Mouse (Mus musculus) urinary bladder, postnatal 10 days (tissue): ENCODE results near the gene Socs7.
"Not testable (repeated sequence)": the region's sequence is repeated elsewhere in the genome, so short reads cannot be mapped to it uniquely, and the experiment has no call there.

Experiments
- DNase-seq: peaks from one replicate; pipeline ENCODE4 v3.0.0; 2022; ENCODE audit warnings: low spot score

Socs7 gene

GRCm38 (mm10) chr11:97343619-97344018, 18.7 kb upstream of the Socs7 start:
- DNase-seq, result no peak

DNA sequence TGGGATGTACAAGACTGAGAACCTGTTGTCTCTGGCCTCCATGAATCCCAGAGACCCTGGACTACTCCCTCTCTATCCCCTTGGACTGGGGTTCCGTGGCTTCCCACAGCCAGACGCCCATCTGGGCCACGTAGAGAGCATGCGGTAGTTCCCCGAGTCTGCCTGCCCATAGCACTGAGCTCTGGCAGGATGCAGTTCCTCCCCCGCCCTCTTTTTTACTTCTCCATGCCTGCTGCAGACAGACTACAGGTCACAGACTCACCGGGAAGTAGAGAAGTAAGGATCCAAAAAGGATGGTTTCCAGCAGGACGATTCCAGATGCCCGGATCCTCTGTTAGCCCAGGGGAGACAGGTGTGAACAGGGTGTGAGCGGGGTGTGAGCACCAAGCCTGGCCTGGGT, 16.9 kb upstream of the Socs7 start:
- DNase-seq, result no peak

DNA sequence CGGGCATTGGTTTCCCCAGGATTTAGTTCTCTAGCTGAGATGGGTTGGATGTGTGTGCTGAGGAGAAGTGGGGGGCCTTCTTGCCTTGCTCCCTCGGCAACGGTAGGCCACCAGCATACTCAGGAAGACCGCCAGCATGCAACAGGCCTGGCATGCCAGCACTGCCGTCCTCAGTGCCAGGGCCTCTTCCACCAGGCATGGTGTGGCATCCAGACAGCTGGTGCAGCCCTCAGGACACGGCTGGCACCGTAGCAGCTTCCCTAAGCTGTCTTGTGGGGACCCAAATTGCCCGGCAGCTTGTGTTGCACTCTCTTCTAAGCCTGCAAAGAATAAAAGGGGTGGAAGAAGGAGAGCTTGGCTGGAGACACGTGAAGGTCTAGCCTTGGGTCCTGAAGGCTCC, 16.0 kb upstream of the Socs7 start:
- DNase-seq, result no peak

GRCm38 (mm10) chr11:97347291-97347690, 15.1 kb upstream of the Socs7 start:
- DNase-seq, result no peak

DNA sequence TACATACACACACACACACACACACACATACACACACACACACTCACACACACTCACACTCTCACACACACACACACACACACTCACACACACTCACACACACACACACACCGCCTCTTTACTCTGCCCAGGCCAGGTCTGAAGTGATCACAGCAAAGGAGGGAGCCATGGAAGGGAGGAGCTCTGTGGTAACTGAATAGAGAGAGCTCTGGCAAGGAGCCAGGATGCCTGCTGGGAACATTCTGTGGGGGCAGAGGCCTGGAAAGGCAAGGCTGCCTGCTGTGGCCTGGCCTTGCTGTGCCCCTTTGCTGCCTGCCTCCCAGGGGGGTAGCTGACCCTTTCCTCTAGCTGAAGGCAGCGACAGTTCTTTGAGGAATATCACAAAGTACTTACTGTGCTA, 12.3 kb upstream of the Socs7 start:
- no peak for DNase-seq

- no peak for DNase-seq
Observed at GRCm38 (mm10) chr11:97352027-97352684, 10.2 kb upstream of the Socs7 start, which contains the start of gene Gpr179. Gpr179 (minus strand) TSS chr11:97352077.

DNA sequence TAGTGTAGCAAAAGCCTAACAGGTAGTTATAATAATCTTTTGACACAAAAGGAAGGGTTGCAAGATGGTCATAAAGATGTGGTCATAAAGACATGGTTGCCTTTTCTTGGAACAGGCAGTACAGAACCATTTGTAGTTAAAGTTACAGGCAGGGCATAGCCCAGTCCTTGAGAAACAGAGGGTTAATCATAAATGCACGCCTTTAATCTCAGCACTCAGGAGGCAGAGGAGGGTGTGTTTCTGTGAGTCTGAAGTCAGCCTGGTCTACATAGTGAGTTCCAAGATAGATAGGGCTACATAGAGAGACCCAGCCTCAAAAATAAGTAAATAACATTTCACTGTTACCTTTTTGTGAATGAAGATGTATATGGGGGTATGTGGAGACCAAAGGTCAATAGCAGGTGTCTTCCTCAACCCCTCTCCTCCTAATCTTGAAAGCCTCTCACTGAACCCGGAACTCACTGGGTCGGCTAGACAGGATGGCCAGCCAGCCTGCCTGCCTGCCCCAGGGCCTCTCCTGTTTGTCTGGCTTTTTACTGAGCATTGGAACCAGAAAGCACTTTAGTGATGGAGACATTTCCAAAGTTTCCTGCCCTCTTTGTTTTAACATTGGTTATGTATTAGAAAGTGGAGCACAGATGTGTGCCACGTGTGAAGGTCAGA, 9.3 kb upstream of the Socs7 start:
- no peak for DNase-seq

DNA sequence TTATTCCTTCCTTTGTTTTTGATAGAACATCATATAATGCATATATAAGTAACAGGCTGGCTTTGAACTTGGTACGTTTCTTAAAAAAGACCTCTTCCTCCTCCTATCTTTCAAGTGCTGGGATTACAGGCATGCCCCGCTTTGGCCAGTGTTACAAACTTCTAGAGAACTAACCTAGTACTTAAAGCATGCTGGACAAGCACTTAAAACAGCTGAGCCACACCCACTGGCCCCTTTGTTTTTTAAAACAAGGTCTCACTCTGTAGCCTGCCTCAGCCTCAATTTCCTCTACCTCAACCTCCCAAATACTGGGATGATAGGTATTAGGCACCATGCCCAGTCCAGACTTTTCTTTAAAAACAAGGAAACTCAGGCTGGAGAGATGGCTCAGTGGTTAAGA, 7.7 kb upstream of the Socs7 start:
- DNase-seq, result no peak

DNA sequence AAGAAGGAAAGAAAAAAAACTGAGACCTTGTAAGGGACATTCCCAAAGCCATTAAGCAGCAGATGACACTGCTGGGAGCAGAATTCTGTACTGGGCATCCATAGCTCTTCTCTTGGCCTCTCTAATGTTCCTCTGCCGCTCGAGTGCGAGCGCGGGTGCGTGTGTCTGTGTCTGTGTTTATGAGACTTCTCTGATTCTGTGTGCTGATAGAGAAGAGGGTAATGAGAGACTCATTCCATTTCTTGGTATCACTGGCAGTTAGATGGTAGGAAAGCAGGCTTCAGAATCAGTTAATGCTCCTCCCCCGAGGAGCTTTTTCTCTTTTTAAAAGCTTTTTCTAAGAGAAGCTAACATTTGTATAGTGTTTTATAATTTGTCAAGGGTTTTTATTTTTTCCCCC, 7.1 kb upstream of the Socs7 start:
- DNase-seq, result no peak

GRCm38 (mm10) chr11:97357663-97358062, 4.7 kb upstream of the Socs7 start:
- not testable (repeated sequence) for DNase-seq

DNA sequence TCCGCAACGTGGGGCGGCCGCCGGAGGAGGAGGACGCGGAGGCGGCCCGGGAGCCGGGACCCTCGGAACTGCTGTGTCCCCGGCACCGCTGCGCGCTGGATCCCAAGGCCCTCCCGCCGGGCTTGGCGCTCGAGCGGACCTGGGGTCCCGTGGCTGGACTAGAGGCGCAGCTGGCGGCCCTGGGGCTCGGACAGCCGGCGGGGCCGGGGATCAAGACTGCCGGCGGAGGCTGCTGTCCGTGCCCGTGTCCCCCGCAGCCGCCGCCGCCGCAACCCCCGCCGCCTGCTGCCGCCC, 245 bp downstream of the Socs7 start:
- DNase-seq, result no peak

DNA sequence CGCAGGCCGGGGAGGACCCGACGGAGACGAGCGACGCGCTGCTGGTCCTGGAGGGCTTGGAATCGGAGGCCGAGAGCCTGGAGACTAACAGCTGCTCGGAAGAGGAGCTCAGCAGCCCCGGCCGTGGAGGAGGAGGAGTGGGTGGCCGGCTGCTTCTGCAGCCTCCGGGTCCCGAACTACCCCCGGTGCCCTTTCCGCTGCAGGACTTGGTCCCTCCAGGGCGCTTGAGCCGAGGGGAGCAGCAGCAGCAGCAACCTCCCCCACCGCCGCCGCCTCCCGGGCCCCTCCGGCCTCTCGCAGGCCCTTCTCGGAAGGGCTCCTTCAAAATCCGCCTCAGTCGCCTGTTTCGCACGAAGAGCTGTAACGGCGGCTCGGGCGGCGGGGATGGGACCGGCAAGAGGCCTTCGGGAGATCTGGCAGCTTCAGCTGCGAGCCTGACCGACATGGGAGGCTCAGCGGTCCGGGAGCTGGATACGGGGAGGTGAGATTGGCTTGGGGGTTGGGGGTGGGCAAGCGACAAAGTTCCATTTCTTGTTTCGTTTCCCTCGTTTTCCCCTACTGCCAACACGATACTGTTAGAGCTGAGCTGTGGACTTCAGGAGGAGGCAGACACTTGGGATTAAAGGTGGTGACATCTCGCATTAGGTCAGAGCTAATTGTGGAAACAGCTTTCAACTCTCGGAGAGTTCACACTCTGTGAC, 742 bp downstream of the Socs7 start:
- DNase-seq, result no peak

- DNase-seq, result no peak
Observed at GRCm38 (mm10) chr11:97363644-97363995, 1.3 kb downstream of the Socs7 start.

- no peak for DNase-seq
Observed at GRCm38 (mm10) chr11:97365556-97365955, 3.2 kb downstream of the Socs7 start.

GRCm38 (mm10) chr11:97368501-97368900, 6.2 kb downstream of the Socs7 start:
- no peak for DNase-seq

DNA sequence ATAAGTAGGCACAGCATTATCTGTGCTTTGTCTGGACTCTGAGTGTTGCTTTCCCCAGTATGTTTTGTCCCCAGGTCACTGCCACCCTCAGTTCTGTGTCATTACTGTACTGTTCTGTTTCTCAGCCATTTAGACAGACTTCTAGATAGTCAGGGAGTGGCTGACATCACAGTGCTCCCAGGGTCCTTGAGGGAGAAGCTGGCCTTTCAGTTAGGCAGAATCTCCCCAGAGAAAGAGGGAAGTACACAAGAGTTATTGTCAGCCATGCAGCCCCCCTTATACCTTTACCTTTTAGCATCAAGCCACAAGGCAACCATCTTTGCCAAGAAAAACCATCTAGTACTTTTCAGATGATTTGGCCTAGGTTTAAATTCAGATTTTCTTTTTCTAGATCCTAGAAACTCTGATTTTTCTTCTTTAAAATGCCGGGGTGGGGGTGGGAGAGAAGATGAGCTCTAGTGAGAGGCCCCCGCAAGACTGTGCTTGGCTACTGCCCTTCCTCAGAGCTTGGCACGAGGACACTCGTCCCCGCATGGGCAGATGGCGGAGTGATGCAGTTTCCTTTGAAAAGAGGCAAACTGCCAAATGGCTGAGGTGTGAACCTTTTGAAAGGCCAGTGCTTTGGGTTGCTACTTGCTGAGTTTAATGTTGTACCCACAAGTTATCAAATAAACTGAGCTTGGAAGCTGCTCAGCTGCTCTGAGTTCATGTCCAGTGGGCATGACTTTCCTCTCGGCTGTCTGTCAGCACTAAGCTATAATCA, 8.2 kb downstream of the Socs7 start:
- no peak for DNase-seq

DNA sequence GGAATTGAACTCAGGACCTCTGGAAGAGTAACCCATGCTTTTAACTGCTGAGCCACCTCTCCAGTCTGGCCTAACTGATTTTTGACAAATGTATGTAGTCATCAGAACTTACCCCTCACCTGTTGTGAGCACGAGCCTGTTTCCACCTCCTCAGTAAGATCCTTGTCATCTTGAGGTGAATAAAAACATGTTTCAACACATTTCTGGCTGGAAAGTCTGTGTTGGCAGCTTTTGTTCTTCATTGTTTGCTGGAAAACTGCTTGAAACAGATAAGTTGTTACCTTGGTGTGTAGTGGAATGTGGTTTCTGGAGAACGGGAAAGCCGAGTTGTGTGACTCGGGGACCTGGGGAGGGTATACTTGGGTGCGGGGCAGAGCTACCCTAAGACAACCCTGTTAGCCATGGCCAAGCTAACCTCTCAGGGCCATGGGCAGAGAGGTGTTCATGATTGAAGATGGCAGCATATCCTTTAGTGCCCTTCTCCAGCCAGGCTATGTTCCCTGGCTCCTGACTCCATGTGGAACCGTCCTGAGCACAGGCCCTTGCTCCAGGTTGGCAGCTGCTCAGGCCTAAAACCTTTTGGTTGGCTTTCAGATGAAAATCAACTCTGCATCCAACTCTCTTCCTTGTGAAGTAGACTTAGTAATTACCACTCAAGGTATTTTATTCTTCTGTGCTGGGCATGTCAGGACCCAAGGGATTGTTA, 10.0 kb downstream of the Socs7 start:
- DNase-seq, result no peak

DNA sequence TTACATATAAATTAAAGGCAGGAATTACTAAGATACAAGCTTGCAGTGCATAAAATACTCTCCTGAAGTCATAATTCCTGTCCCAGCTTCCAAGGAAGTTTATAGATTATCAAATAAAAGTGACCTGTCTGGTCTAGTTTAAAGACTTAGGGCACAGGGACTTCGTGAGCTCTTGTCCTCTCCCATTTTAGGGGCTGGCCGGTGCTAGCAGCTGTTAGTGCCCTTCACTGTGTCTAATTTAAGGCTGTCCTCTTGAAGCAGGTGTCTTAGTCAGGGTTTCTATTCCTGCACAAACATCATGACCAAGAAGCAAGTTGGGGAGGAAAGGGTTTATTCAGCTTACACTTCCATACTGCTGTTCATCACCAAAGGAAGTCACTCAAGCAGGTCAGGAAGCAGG, 11.1 kb downstream of the Socs7 start:
- no peak for DNase-seq

- DNase-seq, result no peak
Observed at GRCm38 (mm10) chr11:97380036-97380435, 17.7 kb downstream of the Socs7 start.

- DNase-seq, result no peak
Observed at GRCm38 (mm10) chr11:97383017-97383416, 20.7 kb downstream of the Socs7 start.

GRCm38 (mm10) chr11:97383764-97384163, 21.4 kb downstream of the Socs7 start:
- DNase-seq, result no peak

- DNase-seq, result no peak
Observed at GRCm38 (mm10) chr11:97387811-97388210, 25.5 kb downstream of the Socs7 start.
